Mouse (Mus musculus) embryo, embryonic 11.5 days (tissue): ENCODE data around the gene Spata31d1b.
"Not testable (repeated sequence)": the region's sequence is repeated elsewhere in the genome, so short reads cannot be mapped to it uniquely, and the experiment has no call there.

Experiments used
- DNase-seq: peaks from one replicate; pipeline ENCODE4 v3.0.0-alpha.2; 2012; ENCODE audit warnings: low read depth, low spot score

Gene Spata31d1b

DNA sequence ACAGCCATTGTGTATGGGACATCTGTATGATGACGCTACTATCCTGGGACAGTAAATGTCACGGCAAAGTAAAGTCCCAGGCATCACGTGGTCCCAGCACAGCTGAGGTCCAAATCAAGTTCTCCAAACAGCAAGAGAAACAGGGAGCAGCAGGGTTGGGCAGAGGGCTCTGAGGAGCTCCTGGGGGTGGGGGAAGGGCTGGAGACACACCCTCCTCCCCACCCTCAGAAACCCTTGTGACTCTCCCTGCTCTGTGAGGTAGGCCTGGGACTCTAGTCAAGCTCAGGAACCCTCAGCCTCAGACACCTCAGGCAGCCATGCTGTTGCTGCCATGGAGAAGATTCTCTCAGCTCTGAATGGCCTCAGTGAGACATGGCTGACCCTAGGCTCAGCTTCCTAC, at the start of gene Spata31d1b:
Spata31d1b (plus strand) TSS at position 301 of the 400 bp plus-strand sequence.
- DNase-seq, result not testable (repeated sequence)

DNA sequence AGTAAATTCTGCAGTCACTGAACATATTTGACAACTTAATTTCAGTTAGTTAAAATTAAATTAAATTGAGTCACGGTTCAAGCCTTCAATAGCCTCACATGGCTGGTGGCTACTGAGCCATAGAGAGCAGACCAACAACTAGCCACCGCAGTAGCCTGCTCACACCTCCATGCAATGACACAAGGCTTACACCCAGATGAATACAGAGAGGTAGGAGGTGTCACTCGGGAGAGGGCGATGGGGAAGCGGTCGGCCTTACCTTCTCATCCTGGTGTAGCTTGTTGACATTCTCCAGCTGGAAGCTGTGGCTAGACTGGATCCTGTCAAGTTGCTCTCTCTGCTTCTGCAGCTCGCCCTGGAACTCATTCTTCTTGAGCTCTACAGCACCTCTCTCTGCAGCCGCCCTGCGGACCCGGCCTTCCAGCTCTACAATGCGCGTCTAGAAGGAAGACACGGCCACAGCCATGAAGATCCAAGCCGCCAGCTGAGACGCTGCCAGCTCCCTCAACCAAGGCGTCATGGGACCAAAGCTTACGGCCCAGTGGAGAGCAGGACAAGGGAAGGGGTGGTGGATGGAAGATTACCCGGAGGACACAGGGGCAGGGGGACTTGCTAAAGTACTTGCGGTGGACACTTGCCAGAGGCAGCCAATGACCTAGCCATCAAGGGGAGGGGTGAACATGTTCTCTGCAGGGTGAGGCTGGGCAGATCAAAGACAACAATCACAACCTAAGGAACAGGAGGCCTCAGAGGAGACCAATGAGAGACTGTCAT, 48.0 kb upstream of the Spata31d1b start:
- DNase-seq, result no peak

GRCm38 (mm10) chr13:59667763-59668162, 44.3 kb upstream of the Spata31d1b start:
- no peak for DNase-seq

- no peak for DNase-seq
Measured at GRCm38 (mm10) chr13:59668501-59669093, 43.5 kb upstream of the Spata31d1b start.

- no peak for DNase-seq
Measured at GRCm38 (mm10) chr13:59669946-59670345, 42.1 kb upstream of the Spata31d1b start.

GRCm38 (mm10) chr13:59671521-59671920, 40.6 kb upstream of the Spata31d1b start:
- DNase-seq, result no peak

GRCm38 (mm10) chr13:59672248-59672647, 39.8 kb upstream of the Spata31d1b start:
- no peak for DNase-seq

DNA sequence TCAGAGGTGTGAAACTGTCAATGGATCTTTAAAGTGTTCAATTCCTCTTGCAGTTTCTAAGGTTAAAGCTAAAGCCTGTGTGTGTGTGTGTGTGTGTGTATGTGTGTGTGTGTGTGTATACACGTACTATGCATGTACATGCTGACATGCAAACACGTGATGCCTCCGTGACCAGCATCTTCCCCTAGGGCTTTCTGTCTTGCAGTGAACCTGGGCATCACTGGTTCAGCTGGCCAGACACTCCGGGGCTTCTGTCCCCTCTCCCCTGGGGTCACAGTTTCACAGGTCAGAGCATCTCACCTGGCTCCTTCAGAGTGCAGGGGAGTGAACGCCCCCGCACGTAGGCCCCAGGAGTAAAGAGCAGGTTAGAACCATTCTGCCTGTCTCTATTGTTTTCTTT, 38.5 kb upstream of the Spata31d1b start:
- no peak for DNase-seq

GRCm38 (mm10) chr13:59674215-59674614, 37.9 kb upstream of the Spata31d1b start:
- no peak for DNase-seq

DNA sequence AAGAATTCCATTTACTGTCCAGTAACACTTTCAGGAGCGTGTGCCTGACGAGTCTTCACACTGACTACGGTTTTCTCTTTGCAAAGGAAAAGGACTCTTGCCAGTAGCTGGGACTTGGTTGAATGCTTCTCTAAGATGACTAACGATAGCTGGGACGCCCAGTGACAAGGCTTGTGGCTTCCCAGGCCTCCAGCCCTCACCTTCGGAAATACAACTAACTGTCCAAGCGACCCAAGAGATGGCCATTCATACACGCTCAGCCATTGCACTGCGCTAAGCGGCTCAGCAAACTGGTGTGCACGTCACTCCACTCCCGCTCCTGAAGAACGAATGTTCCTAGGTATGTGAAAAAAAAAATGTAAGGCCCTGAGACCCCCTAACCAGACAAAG, 37.3 kb upstream of the Spata31d1b start:
- peak; percentile 39 for DNase-seq

DNA sequence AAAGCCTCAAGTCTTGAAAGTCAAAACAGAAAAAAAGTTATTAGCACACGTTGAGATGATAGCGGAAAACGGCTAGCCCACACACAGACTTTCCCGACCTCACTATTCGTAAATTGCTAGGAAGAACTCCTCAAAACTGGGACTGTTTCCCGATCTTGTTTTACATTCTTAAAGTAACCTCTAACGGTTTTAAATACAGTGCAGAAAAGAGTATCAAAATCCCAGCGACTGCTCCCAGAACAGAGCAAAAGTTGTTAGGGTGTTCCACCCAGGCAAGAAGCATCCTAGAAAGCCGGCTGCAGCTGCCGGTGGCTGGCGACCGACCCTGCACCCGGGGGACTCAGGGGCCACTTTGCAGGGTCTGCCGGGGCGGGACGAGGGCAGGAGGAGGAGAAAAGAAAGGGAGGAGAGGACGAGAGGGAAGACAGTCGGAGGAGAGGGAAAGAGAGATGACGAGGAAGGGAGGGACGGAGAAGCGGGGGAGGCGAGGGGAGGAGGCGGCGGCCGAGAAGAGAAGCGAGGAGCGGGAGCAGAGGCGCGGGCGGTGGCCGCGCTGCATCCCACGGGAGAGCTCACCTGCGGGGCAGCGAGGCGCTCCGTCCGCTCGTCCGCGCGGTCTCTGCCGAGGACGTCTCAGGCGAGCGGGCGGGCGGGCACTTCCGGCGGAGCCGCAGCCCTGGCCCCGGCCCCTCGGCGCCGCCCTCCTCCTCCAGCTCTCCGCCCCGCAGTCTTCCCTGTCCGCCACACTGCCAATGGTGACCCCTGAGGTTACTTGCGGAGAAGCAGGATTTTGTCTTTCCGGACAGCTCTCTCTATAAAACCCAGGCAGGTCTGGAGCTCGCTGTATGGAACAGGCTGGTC, 36.7 kb upstream of the Spata31d1b start, which contains the start of gene Golm1:
Golm1 (minus strand) TSS at position 661 of the 861 bp plus-strand sequence.
- peak; percentile 55 for DNase-seq

DNA sequence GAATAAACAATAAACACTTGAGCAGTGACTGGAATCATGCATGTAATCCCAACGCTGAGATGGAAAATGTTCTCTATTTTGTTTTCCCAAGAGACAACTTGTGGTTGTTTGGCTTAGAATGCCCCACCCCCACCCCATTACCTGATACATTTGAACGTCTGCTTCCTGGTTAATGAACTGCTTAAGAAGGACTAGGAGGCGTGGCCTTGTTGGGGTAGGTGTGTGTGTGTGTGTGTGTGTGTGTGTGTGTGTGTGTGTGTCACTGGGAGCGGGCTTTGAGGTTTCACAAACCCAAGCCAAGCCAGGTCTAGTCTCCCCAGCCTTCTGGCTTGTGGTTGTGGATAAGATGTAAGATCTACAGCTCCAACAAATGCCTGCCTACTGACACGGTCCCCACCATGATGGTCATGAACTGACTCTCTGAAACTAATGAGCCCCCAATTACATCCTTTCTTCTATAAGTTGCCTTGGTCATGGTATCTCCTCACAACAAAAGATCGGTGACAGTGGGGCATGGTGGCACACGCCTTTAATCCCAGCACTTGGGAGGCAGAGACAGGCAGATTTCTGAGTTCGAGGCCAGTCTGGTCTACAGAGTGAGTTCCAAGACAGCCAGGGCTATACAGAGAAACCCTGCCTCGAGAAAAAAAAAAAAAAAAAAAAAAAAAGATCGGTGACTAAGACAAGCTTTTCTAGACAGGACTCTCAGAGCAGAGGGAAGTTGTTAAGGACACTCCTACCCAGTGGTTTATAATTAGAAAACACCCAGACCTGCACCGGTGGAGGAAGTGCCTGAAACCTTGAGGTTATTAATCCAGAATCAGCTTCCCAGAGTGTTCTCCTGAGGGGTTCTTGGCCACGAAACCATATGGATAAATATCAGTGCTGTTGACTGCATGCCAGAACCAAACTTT, 35.5 kb upstream of the Spata31d1b start:
- DNase-seq, result no peak

- no peak for DNase-seq
Measured at GRCm38 (mm10) chr13:59679306-59679705, 32.8 kb upstream of the Spata31d1b start.

DNA sequence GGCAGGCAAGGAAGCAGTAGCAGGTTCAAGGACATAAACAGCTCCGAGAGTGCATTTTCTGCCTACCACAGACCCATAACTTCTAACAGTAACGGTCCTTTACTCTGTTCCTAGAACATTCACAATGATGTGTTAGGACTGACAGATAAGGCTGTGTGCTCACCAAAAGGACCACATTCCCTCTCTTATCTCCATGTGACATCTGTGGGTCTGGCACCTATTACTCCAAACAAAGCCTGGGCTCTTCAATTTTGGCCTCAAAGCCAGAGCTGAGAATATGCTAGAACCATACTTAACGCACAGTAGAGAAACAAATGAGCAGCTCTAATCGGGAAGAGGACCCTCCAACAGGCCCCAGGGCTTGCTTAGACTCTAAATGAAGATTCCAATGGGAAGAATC, 32.2 kb upstream of the Spata31d1b start:
- no peak for DNase-seq

GRCm38 (mm10) chr13:59682629-59683028, 29.5 kb upstream of the Spata31d1b start:
- DNase-seq, result no peak

DNA sequence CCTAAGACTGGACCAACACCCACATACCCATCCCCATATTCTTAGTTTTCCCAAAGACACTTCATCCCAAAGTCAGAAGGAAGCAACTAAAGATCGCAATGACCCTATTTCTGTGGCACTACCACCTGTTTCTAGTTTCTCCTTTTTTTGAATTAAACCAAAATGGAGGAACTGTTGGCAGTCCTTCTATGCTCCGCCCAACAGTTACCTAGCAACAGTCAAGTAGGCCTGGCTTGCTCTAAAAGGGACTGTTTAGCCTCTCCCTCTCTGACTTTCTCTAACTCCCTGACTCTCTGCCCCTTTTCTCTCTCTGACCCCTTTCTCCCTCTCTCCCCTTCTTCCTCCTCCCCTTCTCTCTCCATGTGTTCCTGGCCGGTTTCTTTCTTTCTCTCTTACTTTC, 26.8 kb upstream of the Spata31d1b start:
- no peak for DNase-seq

GRCm38 (mm10) chr13:59688338-59688770, 23.7 kb upstream of the Spata31d1b start:
- DNase-seq, result no peak

DNA sequence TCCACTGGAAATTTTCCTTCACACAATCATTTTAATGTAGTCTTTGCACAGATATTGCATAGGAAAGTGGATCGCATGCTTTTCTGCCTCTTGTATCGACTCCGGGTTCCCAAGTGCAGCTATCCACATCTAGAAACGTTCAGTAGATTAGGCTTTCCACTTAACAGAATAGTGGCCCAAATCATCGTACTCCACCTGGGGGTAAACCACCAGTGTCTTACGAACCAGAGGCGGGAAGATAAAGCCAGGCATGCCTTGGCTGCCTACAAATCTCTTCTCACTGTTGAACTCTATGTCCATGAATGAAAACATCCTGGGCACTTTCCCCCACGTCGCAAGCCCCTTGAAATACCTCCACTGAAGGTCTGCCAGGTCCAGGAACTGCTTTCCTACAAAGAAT, 22.8 kb upstream of the Spata31d1b start:
- no peak for DNase-seq

- DNase-seq, result no peak
Measured at GRCm38 (mm10) chr13:59689843-59690242, 22.2 kb upstream of the Spata31d1b start.

DNA sequence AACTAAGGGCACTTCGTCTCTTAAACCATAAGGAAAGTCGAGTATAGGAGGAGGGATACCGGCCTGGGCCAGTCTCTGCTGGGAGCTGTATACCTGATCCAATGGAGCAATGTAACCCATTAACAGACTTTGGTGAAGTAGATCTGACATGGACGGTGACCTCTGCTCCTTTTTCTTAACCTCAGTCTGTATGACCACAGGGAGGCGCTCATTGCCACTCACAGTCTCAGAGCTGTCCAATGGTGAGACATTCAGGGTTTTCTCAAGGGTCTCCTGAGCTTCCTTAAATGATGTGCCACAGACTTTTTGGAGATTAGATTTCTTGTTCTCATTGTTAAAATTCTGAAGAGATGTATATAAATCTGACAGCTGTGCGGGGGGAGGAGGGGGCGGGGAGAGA, 21.5 kb upstream of the Spata31d1b start:
- no peak for DNase-seq

- DNase-seq, result no peak
Measured at GRCm38 (mm10) chr13:59691478-59691877, 20.6 kb upstream of the Spata31d1b start.
